Mouse (Mus musculus) heart, postnatal 0 days (tissue): ENCODE results near the gene Naa38. TPM values are rescaled to one million over a fixed set of nuclear protein-coding genes. Genes with fewer than 3 reads are reported as not detected.
A peak's percentile ranks its signal among the peaks of the same experiment; 100 is the strongest.

Experiments
- ATAC-seq: fragments of 200-750 bp; cut with Nextera tagmentation; 2 replicates; pipeline ENCODE4 v1.8.0; 2017; ENCODE audit warnings: low read depth, moderate number of reproducible peaks, moderate library complexity; ENCODE audit not compliant: insufficient read depth
- DNase-seq: peaks from one replicate; pipeline ENCODE4 v3.0.0-alpha.2; 2016; ENCODE audit warnings: low spot score
- H3K27ac ChIP-seq: fragments of 300-500 bp; sonication (generic); 2 replicates; pipeline ENCODE4 v1.5.1; 2014; ENCODE audit warnings: low read depth, mild to moderate bottlenecking
- H3K27me3 ChIP-seq: fragments of 300-500 bp; sonication (generic); 2 replicates; pipeline ENCODE4 v1.6.1; 2014; ENCODE audit warnings: low read length, mixed read lengths; ENCODE audit not compliant: control insufficient read depth, insufficient read depth
- H3K36me3 ChIP-seq: fragments of 300-500 bp; sonication (generic); replicated peaks from 2 replicates; pipeline ENCODE4 v1.6.1; 2014; ENCODE audit warnings: low read length, mixed read lengths; ENCODE audit not compliant: control insufficient read depth, insufficient read depth
- H3K4me1 ChIP-seq: fragments of 300-500 bp; sonication (generic); 2 replicates; pipeline ENCODE4 v1.6.1; 2014; ENCODE audit warnings: antibody characterized with exemption; ENCODE audit not compliant: control insufficient read depth, insufficient read depth
- H3K4me2 ChIP-seq: fragments of 300-500 bp; sonication (generic); 2 replicates; pipeline ENCODE4 v1.6.1; 2014; ENCODE audit warnings: low read depth, mild to moderate bottlenecking, low read length, moderate library complexity
- H3K4me3 ChIP-seq: fragments of 300-500 bp; sonication (generic); 2 replicates; pipeline ENCODE4 v1.5.1; 2014; ENCODE audit warnings: low read depth, low read length
- H3K9ac ChIP-seq: fragments of 300-500 bp; sonication (generic); replicated peaks from 2 replicates; pipeline ENCODE4 v1.6.1; 2014; ENCODE audit warnings: low read depth, low read length, mixed read lengths
- H3K9me3 ChIP-seq: fragments of 300-500 bp; sonication (generic); replicated peaks from 2 replicates; pipeline ENCODE4 v1.6.1; 2016; ENCODE audit warnings: low read length; ENCODE audit not compliant: control insufficient read depth
- CTCF ChIP-seq: IDR thresholded peaks from 2 replicates; pipeline ENCODE4 v1.5.1; 2016; ENCODE audit warnings: antibody characterized with exemption, control low read depth, low read depth
- EP300 ChIP-seq: IDR thresholded peaks from 2 replicates; pipeline ENCODE4 v1.6.1; 2016; ENCODE audit warnings: antibody characterized with exemption, low read depth
- WGBS: fragments of 180-500 bp; shearing (Covaris S2); extraction: QIAGEN DNeasy Blood & Tissue Kit; methylation state at CpG from one replicate; pipeline ENCODE4 v1.1.7; 2014; 5-methylcytosine and 5-hydroxymethylcytosine counted together
- polyA plus RNA-seq: library from polyadenylated mRNA; unstranded; fragments of >200 nt; fragmentation: Nextera tagmentation; extraction: Ambion mirVana; gene quantifications from 2 replicates; pipeline ENCODE4 v1.2.1, GENCODE M21; 2015
- total RNA-seq: library from RNA; depleted of rRNA; stranded (reverse); fragments of >200 nt; gene quantifications from 2 replicates; pipeline ENCODE4 v1.2.3, GENCODE M21; 2014; ENCODE audit warnings: low replicate concordance

The Naa38 gene
- total and polyA plus RNA-seq, 2 experiments from 2014 or later = 64.9 to 171 TPM

- ATAC-seq (peak; percentile 15; the same call in 1 of the 2 replicates), DNase-seq (no peak)
- Histone ChIP-seq H3K4me2 (peak overlapping the region; percentile 99), H3K27ac (peak overlapping the region; percentile 97), H3K4me3 (peak overlapping the region; percentile 99), H3K36me3 (peaks cover 8% of the 10 kb centered on the region; the same call in 1 of the 2 replicates), H3K9ac (peak overlapping the region; percentile 99), H3K9me3 (no peaks in the 10 kb centered on the region), H3K27me3 (no peaks in the 10 kb centered on the region), H3K4me1 (peaks cover 43% of the 10 kb centered on the region)
- 1% methylated on average over 22 of the region's 22 CpGs for WGBS
- no peak for TF ChIP-seq EP300
- TF ChIP-seq CTCF = no peak
Measured at GRCm38 (mm10) chr11:69367616-69368355, 27.5 kb upstream of the Naa38 start.

- no peaks in the 10 kb centered on the region for H3K9me3 ChIP-seq
- peak overlapping the region; percentile 99 for H3K9ac ChIP-seq
- DNase-seq (peak; percentile 45), ATAC-seq (peak; percentile 7)
- H3K4me1 ChIP-seq = peaks cover 43% of the 10 kb centered on the region
- peak overlapping the region; percentile 97 for H3K27ac ChIP-seq
- H3K27me3 ChIP-seq = no peaks in the 10 kb centered on the region
- peaks cover 6% of the 10 kb centered on the region; the same call in 1 of the 2 replicates for H3K36me3 ChIP-seq
- H3K4me3 ChIP-seq = peak overlapping the region; percentile 99
- TF ChIP-seq EP300 (no peak), CTCF (no peak)
- 0% methylated on average over 60 of the region's 106 CpGs for WGBS
- peak overlapping the region; percentile 99 for H3K4me2 ChIP-seq
Measured at GRCm38 (mm10) chr11:69368356-69369214, 26.7 kb upstream of the Naa38 start.

GRCm38 (mm10) chr11:69369215-69369989 lies 25.9 kb upstream of the Naa38 start, which contains the start of gene Chd3:
Gene Chd3, minus strand, starts transcription at chr11:69369406.
- no peak for DNase-seq
- ATAC-seq = no peak
- TF ChIP-seq EP300 = no peak
- peak within 1 kb of the TSS; percentile 99 for H3K9ac ChIP-seq
- 2% methylated on average over 20 of the region's 34 CpGs for WGBS
- H3K27me3 ChIP-seq = no peaks in the 10 kb centered on the region
- H3K36me3 ChIP-seq = 0 out of 2 replicates have a peak, but pooled peaks cover 6% of the 10 kb centered on the region
- peak within 1 kb of the TSS; percentile 99 for H3K4me3 ChIP-seq
- peak within 1 kb of the TSS; percentile 97 for H3K27ac ChIP-seq
- H3K9me3 ChIP-seq = no peaks in the 10 kb centered on the region
- peak within 1 kb of the TSS; percentile 99 for H3K4me2 ChIP-seq
- H3K4me1 ChIP-seq = peaks cover 39% of the 10 kb centered on the region

- WGBS = 43% methylated on average over 2 of the region's 2 CpGs
- H3K9me3 ChIP-seq = no peaks in the 10 kb centered on the region
- peak overlapping the region; percentile 97 for H3K27ac ChIP-seq
- H3K4me2 ChIP-seq = peak overlapping the region; percentile 99; the same call in 1 of the 2 replicates
- peaks cover 31% of the 10 kb centered on the region for H3K4me1 ChIP-seq
- H3K36me3 ChIP-seq = 0 out of 2 replicates have a peak, but pooled peaks cover 6% of the 10 kb centered on the region
- H3K4me3 ChIP-seq = peak overlapping the region; percentile 99
- no peak for DNase-seq
- TF ChIP-seq CTCF (no peak), EP300 (no peak)
- ATAC-seq = no peak
- 0 out of 2 replicates have a peak overlapping the region, but pooled peaks have one; percentile 99 for H3K9ac ChIP-seq
- H3K27me3 ChIP-seq = no peaks in the 10 kb centered on the region
Measured at GRCm38 (mm10) chr11:69369990-69370816, 25.1 kb upstream of the Naa38 start.
